Mouse (Mus musculus): ENCODE data around the gene Gnaz. TPM values are rescaled to one million over a fixed set of nuclear protein-coding genes. Genes with fewer than 3 reads are reported as not detected.
A peak's percentile ranks its signal among the peaks of the same experiment; 100 is the strongest.
"Not testable (repeated sequence)": the region's sequence is repeated elsewhere in the genome, so short reads cannot be mapped to it uniquely, and the experiment has no call there.

Gene Gnaz
- total RNA-seq, 2 experiments from 2014 or later = 122 TPM

GRCm38 (mm10) chr10:75026491-75026890, 59.5 kb downstream of the Gnaz start:
- DNase-seq (ENCODE audit: low spot score in 2 of 2) = no peak

DNA sequence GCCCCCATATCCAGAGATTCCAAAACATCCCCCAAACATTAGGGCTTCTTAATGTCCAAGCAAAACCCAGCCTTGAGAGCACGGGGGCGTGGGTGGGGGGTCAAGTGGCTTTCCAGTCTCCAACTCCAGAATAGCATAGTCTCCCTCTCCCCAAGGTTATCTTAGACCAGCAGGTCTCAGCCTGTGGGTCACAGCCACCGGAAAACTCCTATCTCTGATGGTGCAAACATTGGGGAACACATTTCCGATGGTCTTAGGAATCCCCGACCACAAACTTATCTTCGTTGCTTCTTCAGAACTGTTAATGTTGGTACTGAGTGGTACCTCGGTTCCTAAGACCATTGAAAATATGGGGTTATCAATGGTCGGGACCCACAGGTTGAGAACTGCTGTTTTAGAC, 61.8 kb downstream of the Gnaz start:
- DNase-seq (ENCODE audit: low spot score in 2 of 2) = no peak

DNA sequence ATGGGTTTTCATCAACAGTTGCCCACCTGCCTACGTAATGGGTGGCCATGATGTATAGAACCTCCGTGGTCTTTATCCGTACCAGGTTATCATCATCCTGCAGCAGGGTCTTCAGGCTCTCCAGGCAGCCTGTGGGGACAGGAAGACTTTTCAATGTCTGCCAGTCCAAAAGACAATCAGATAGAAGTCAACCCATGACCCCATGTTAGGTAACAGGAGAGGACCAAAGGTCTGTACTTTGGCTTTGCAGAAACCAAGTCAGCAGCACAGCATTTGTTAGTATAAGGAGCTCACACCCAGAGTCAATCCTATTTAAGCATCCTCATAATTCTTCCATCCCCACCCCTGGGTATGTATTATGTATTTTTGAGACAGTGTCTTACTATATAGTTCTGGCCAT, 62.7 kb downstream of the Gnaz start:
- DNase-seq (ENCODE audit: low spot score in 2 of 2) = no peak

DNA sequence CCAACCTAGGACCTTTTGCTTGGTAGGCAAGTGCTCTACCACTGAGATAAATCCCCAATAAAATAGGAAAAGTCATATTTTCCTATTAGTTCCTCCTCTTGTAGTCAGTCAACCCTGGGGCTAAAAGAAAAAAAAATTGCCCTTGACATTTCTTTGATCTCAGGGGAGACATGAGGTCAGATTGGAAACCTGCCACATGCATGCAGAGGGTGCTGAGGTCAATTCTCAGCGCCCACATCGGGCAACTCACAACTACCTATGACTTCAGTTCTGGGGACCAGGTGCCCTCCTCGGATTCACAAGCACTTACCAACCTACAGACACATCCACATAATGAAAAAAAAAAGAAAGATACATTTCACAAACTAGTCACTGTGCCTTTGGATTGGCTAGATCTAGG, 63.3 kb downstream of the Gnaz start:
- DNase-seq (ENCODE audit: low spot score in 2 of 2) = no peak

- DNase-seq (ENCODE audit: low spot score in 2 of 2) = no peak
Observed at GRCm38 (mm10) chr10:75031345-75032114, 64.6 kb downstream of the Gnaz start.

GRCm38 (mm10) chr10:75032395-75032794, 65.4 kb downstream of the Gnaz start, which contains the start of gene Rsph14:
TSS of gene Rsph14 (minus strand) at chr10:75032586.
- peak; percentile 78 to 87 for DNase-seq (ENCODE audit: low spot score in 2 of 2)

- DNase-seq (ENCODE audit: low spot score in 2 of 2) = peak; percentile 94 to 95
Observed at GRCm38 (mm10) chr10:75036883-75037379, 70.0 kb downstream of the Gnaz start, which contains the start of gene Rab36. TSS of gene Rab36 (plus strand) at chr10:75037058.

DNA sequence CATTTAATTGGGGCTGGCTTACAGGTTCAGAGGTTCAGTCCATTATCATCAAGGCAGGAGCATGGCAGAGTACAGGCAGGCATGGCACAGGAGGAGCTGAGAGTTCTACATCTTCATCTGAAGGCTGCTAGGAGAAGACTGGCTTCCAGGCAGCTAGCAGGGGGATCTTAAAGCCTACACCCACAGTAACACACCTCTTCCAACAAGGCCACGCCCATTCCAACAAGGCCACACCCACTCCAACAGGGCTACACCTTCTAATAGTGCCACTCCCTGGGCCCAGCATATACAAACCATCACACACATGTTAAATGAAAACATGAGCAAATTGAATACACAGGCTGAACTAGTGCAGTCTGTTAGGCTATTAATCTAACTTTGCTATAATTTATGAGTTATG, 75.1 kb downstream of the Gnaz start:
- not testable (repeated sequence) for DNase-seq (ENCODE audit: low spot score in 2 of 2)

DNA sequence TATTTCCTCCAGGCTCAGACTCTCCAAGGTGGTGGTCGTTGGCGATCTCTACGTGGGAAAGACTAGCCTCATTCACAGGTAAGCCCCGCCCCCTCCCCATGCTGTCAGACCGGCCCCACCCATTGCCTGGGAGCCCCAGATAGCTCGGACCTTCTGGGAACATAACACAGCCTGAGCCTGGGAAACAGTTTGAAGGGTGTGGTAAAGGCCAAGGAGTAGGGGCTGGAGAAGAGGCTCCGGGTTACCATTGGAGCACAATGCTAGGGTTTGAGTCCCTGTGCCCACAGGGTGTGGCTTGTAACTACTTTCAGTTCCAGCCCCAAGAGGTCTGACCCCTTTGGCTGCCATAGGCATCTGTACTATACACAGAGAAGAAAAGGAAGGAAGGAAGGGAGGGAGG, 77.5 kb downstream of the Gnaz start:
- DNase-seq (ENCODE audit: low spot score in 2 of 2) = no peak

- DNase-seq (ENCODE audit: low spot score in 2 of 2) = no peak
Observed at GRCm38 (mm10) chr10:75045831-75046230, 78.9 kb downstream of the Gnaz start.

- no peak for DNase-seq (ENCODE audit: low spot score in 2 of 2)
Observed at GRCm38 (mm10) chr10:75048711-75049110, 81.7 kb downstream of the Gnaz start.

GRCm38 (mm10) chr10:75051364-75052074, 84.5 kb downstream of the Gnaz start:
- no peak for DNase-seq (ENCODE audit: low spot score in 2 of 2)

GRCm38 (mm10) chr10:75052902-75053301, 85.9 kb downstream of the Gnaz start:
- no peak for DNase-seq (ENCODE audit: low spot score in 2 of 2)

GRCm38 (mm10) chr10:75053655-75054054, 86.7 kb downstream of the Gnaz start:
- no peak for DNase-seq (ENCODE audit: low spot score in 2 of 2)

DNA sequence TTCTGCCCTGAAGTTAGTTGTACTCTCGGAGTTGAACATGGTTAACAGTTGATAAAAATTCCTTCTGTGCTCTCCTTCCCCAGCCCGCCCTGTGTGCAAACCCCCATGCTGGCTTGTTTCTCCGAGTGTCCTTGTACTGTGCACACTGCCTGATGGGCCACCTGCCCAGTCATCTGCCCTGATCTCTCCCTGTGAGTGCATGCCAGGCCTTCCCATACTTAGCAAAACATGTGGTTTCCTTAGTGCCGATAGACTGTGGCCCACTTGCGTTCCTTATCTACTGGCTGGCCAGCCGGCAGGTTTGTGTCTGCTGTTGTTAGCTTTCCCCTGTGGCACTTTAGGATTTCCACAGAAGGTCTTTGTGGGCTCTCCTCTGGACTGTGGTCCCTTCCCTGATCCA, 87.1 kb downstream of the Gnaz start:
- peak in 1 of 2 experiments; percentile 19 for DNase-seq (ENCODE audit: low spot score in 2 of 2)

DNA sequence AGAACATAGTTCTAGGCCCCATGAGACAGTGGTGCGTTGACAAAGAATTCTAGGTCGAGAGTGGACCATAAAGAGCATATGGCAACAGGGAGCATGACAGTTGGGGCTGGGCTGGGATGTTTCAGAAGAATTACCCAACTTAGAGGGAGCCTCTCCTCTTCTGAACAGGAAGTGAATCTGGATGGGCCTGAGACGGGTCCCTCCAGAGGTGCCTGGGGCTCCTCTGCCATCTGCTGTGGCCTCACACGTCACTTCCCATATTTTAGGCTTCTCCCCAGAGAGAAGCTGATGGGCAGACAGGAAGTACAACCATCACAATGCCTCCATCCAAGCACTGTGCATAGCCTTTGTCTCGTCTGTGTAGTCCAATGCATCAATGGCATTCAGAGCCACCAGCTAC, 88.7 kb downstream of the Gnaz start:
- no peak for DNase-seq (ENCODE audit: low spot score in 2 of 2)

DNA sequence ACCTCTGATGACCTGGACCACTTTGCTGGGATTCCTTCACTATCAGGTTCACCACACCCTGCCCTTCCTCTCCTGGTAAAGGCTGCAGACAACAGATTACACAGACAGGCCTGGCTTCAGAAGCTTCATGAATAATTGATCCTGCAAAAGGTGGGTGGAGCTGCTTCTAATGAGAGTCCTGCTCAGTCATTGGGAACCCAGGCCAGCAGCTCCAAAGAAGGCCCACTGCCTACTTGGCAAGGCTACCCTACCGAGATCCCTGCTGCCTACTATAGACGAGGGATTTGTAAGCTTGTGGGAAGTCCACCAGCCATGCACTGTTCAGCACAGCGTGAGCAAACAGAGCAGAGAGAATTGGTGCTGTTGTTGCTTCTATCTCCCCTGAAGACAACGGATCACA, 89.3 kb downstream of the Gnaz start:
- DNase-seq (ENCODE audit: low spot score in 2 of 2) = peak; percentile 43 to 70

DNA sequence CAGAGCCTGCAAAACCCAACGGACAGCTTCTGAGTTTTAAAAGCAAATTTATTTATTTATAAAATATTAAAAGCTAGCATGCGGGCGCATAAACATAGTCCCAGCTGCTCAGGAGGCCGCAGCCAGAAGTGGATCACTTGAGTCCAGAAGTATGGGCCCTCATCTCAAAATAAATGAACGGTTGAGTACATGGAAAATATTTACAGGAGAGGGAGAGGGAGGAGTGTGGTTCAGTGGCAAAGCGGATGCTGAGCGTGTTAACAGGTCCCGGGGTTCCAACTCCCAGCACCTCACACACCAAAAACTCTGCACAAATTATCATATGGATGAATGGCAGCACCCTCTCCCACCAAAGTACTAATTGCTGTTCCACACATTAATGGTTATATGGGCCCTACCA, 91.4 kb downstream of the Gnaz start:
- DNase-seq (ENCODE audit: low spot score in 2 of 2) = no peak

DNA sequence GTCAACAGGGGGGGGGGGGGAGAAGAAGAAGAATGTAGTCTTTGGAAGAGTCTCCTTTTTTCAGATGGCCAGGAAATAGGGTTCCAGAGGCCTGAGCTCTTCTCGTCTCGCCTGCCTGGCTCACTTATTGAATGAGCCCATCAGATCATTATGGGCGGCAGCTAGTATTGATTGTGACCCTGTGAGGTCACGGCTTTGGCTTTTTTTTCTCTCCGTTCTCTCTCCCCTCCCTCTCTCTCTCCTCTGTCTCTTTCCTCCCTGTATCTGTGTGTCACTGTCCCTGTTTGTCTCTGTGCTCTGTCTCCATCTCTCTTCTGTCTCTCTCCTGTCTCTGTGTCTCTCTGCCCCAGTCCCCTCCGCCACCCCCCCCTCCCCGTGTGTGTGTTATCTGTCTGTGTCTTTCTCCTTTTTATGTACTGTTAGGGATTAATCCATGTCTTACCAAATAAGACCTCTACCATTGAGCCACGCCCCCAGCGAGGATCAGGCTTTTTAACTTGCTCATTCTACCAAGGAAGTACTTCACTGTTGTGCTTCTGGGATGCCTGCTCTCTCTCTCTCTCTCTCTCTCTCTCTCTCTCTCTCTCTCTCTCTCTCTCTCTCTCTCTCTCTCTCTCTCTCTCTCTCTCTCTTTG, 91.9 kb downstream of the Gnaz start:
- no peak for DNase-seq (ENCODE audit: low spot score in 2 of 2)

DNA sequence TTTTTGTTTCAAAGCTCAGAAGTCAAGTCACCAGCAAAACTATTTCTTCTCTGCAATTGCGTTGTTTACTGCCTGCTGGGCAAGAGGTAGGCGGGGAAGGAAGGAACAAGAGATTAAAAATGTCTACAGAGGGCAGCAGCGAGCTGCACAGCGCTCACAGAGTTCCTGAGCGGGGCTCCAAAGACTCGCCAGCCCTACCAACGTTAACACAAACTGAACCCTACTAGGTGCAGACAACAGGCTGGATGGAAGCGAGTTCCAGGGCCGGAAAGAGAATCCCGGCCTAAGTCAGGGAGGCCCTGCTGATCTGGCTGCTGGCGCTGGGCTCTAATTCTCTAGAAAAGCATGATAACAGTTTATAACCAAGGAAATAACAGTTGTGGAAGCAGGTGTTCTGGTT, 92.4 kb downstream of the Gnaz start:
- DNase-seq (ENCODE audit: low spot score in 2 of 2) = peak; percentile 77 to 85

DNA sequence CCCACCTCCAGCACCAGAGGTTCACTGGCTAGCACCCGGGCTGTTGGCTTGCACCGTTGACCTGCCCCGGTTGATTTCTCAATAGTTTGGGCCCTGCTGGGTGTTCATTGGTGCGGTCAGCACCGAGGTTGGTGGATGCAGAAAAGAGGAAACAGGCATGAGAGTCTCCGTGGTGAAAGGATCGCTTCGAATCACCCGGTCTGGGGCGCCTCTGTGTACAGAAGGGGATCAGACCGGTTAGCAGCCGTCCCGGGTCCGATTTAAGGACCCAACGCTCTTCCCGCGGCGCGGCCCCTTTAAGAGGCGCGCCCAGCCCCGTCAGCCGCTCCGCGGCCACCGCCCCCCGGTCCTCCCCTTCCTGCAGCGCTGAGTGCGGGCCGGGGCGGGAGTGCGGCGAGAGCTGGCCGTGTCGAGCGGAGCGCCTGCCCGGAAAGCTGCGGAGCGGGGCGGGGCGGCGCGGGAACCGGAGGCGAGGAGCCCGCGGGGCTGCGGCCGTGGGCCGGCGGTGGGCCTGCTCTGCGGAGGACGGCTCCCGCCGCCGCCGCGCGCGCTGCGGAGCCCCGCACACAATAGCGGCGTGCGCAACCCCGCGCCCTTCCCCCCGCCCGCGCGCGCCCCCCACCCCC, 93.4 kb downstream of the Gnaz start, which contains the start of gene Bcr:
Bcr (plus strand) TSS at position 376 of the 626 bp plus-strand sequence.
- DNase-seq (ENCODE audit: low spot score in 2 of 2) = peak; percentile 74 to 78
